Mouse (Mus musculus) lung, adult 10 weeks (tissue): ENCODE results near the gene Hoxc9. TPM values are rescaled to one million over a fixed set of nuclear protein-coding genes. Genes with fewer than 3 reads are reported as not detected.

Source experiments
- polyA plus RNA-seq: library from polyadenylated mRNA; stranded (reverse); fragments of 350-450 nt; fragmentation: Illumina TruSeq; extraction: RNeasy Lipid Tissue Mini Kit (QIAGEN cat#74804); gene quantifications from one replicate; pipeline ENCODE4 v1.2.3, GENCODE M21; 2014; ENCODE audit warnings: low read depth, low replicate concordance; ENCODE audit not compliant: insufficient read depth

Gene Hoxc9
- polyA plus RNA-seq: not detected

GRCm38 (mm10) chr15:102976171-102976570, at the start of gene Hoxc9:
Gene Hoxc9 (plus strand): TSS chr15:102976439.

GRCm38 (mm10) chr15:102936279-102936972, 39.8 kb upstream of the Hoxc9 start, which contains the start of gene Hoxc12:
Gene Hoxc12 (plus strand): TSS chr15:102936757.

GRCm38 (mm10) chr15:102954192-102955006, 21.8 kb upstream of the Hoxc9 start, which contains the start of gene Hoxc11:
Gene Hoxc11 (plus strand): TSS chr15:102954427.

GRCm38 (mm10) chr15:102966776-102967311, 9.4 kb upstream of the Hoxc9 start, which contains the start of gene Hoxc10:
Gene Hoxc10 (plus strand): TSS chr15:102966796.

GRCm38 (mm10) chr15:102967312-102967510, 9.0 kb upstream of the Hoxc9 start, which contains the start of gene Hoxc5:
Gene Hoxc5 (plus strand): TSS chr15:102967443.

GRCm38 (mm10) chr15:102990461-102991397, 14.5 kb downstream of the Hoxc9 start, which contains the start of gene Hoxc8:
Gene Hoxc8 (plus strand): TSS chr15:102990607.

GRCm38 (mm10) chr15:102997939-102998355, 21.7 kb downstream of the Hoxc9 start, which contains the start of gene Hoxc6:
Gene Hoxc6 (plus strand): TSS chr15:102998257.

GRCm38 (mm10) chr15:103018636-103019035, 42.4 kb downstream of the Hoxc9 start, which contains the start of gene Hoxc4:
Gene Hoxc4 (plus strand): TSS chr15:103018934.

Other genes with a start within 250 kb of the Hoxc9 start
- gene Hoxc13, start 55.3 kb upstream of the Hoxc9 start, polyA plus RNA-seq: not detected
- not detected for gene Hoxc12, start 39.7 kb upstream of the Hoxc9 start, polyA plus RNA-seq
- gene Hoxc11, start 22.0 kb upstream of the Hoxc9 start, polyA plus RNA-seq: not detected
- not detected for gene Hoxc10, start 9.6 kb upstream of the Hoxc9 start, polyA plus RNA-seq
- 0.30 TPM for gene Hoxc5, start 9.0 kb upstream of the Hoxc9 start, polyA plus RNA-seq
- not detected for gene Hoxc8, start 14.2 kb downstream of the Hoxc9 start, polyA plus RNA-seq
- gene Hoxc6, start 21.8 kb downstream of the Hoxc9 start, polyA plus RNA-seq: not detected
- 0.11 TPM for gene Hoxc4, start 42.5 kb downstream of the Hoxc9 start, polyA plus RNA-seq
- 6.3 TPM for gene Smug1, start 190.7 kb downstream of the Hoxc9 start, polyA plus RNA-seq